Mouse (Mus musculus): ENCODE results near the gene Dnah11. TPM values are rescaled to one million over a fixed set of nuclear protein-coding genes. Genes with fewer than 3 reads are reported as not detected.

The Dnah11 gene
- polyA plus RNA-seq, 1 experiment from 2014 or later = 0.34 TPM

DNA sequence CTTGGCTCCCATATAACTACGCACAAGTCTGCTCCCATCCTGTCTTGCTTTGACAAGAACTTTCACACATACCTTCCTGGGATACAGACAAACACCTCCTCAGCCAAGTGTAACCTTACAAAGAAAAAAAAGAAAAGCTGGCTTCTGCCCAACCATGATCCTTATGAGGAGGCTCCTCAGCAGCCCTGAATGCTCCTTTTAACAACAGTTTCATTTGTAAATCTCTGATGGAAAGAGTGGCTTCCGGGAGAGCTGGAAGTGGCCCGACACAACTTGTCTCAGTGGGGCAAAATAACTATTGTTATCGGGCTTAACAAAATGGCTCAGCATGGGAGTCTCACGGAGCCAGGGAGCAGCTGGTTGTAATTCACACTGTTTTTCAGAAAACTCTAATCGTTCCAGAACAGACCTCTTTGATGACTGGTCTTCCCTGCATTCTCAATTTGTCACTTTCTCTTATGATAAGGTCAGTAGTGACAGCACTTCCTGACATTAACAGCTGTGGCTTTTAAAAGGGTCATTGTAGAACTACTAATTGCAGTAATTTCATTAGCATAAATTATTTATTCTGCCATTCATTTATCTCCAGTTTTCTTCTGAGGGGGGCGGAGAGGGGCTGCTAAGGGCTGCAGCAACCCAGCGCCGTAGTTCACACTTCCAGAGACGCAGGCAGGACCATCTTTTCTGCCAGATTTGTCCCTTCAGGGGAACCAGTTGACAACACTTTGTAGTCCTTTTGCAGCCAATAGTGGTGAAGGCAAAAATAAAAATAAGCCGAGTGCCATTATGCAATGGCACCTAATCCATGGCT lies 209.6 kb downstream of the Dnah11 start:
- WGBS = 6% methylated on average over 11 of the region's 11 CpGs
- H3K27ac ChIP-seq (ENCODE audit: low read depth) = no peak overlapping the region
- DNase-seq = peak; percentile 39

GRCm38 (mm10) chr12:117980315-117980714 lies 218.5 kb downstream of the Dnah11 start:
- ATAC-seq (ENCODE audit: insufficient read depth) = no peak
- Histone ChIP-seq H3K36me3 (ENCODE audit: insufficient read depth) (no peaks in the 10 kb centered on the region), H3K4me3 (ENCODE audit: low read depth, low read length) (no peak overlapping the region), H3K4me1 (ENCODE audit: insufficient read depth) (no peaks in the 10 kb centered on the region), H3K9me3 (ENCODE audit: low read depth, low read length) (no peaks in the 10 kb centered on the region), H3K9ac (no peak overlapping the region), H3K4me2 (no peak overlapping the region), H3K27me3 (ENCODE audit: insufficient read depth, low read length) (no peaks in the 10 kb centered on the region), H3K27ac (ENCODE audit: low read depth) (no peak overlapping the region)
- 56% methylated on average over 3 of the region's 3 CpGs for WGBS
- no peak for DNase-seq
- no peak for TF ChIP-seq CTCF (IDR thresholded peaks at IDR 0.05; ENCODE audit: low read depth)

More for the DNA sequence above, 209.6 kb downstream of the Dnah11 start:
- Histone ChIP-seq H3K4me2 (peak overlapping the region; percentile 50), H3K27me3 (ENCODE audit: insufficient read depth, low read length) (no peaks in the 10 kb centered on the region), H3K36me3 (ENCODE audit: insufficient read depth) (no peaks in the 10 kb centered on the region), H3K9me3 (ENCODE audit: low read depth, low read length) (no peaks in the 10 kb centered on the region), H3K9ac (no peak overlapping the region; the same call in 1 of the 2 replicates), H3K4me1 (ENCODE audit: insufficient read depth) (no peaks in the 10 kb centered on the region), H3K4me3 (ENCODE audit: low read depth, low read length) (0 out of 2 replicates have a peak overlapping the region, but pooled peaks have one; percentile 8)
- no peak for ATAC-seq (ENCODE audit: insufficient read depth)
- no peak for TF ChIP-seq CTCF (IDR thresholded peaks at IDR 0.05; ENCODE audit: low read depth)

GRCm38 (mm10) chr12:117973712-117974111 lies 225.1 kb downstream of the Dnah11 start:
- H3K27me3 ChIP-seq (ENCODE audit: insufficient read depth, low read length) = no peaks in the 10 kb centered on the region
- H3K9me3 ChIP-seq (ENCODE audit: low read depth, low read length) = no peaks in the 10 kb centered on the region
- no peak overlapping the region for H3K4me2 ChIP-seq
- DNase-seq (no peak), ATAC-seq (ENCODE audit: insufficient read depth) (no peak)
- no peak overlapping the region for H3K9ac ChIP-seq
- no peak overlapping the region for H3K27ac ChIP-seq (ENCODE audit: low read depth)
- no peak for TF ChIP-seq CTCF (IDR thresholded peaks at IDR 0.05; ENCODE audit: low read depth)
- no peaks in the 10 kb centered on the region for H3K4me1 ChIP-seq (ENCODE audit: insufficient read depth)
- H3K36me3 ChIP-seq (ENCODE audit: insufficient read depth) = no peaks in the 10 kb centered on the region
- H3K4me3 ChIP-seq (ENCODE audit: low read depth, low read length) = no peak overlapping the region

- ATAC-seq (ENCODE audit: insufficient read depth) (no peak), DNase-seq (no peak)
- no peaks in the 10 kb centered on the region for H3K27me3 ChIP-seq (ENCODE audit: insufficient read depth, low read length)
- 73% methylated on average over 2 of the region's 2 CpGs for WGBS
- TF ChIP-seq CTCF (IDR thresholded peaks at IDR 0.05; ENCODE audit: low read depth) = no peak
- no peaks in the 10 kb centered on the region for H3K36me3 ChIP-seq (ENCODE audit: insufficient read depth)
- H3K9ac ChIP-seq = no peak overlapping the region
- no peak overlapping the region for H3K4me3 ChIP-seq (ENCODE audit: low read depth, low read length)
- no peak overlapping the region for H3K4me2 ChIP-seq
- no peaks in the 10 kb centered on the region for H3K9me3 ChIP-seq (ENCODE audit: low read depth, low read length)
- H3K27ac ChIP-seq (ENCODE audit: low read depth) = no peak overlapping the region
- no peaks in the 10 kb centered on the region for H3K4me1 ChIP-seq (ENCODE audit: insufficient read depth)
Measured at GRCm38 (mm10) chr12:117962698-117963097, 236.1 kb downstream of the Dnah11 start.

GRCm38 (mm10) chr12:117959213-117959612 lies 239.6 kb downstream of the Dnah11 start:
- H3K4me2 ChIP-seq = no peak overlapping the region
- no peak for TF ChIP-seq CTCF (IDR thresholded peaks at IDR 0.05; ENCODE audit: low read depth)
- no peaks in the 10 kb centered on the region for H3K36me3 ChIP-seq (ENCODE audit: insufficient read depth)
- no peak overlapping the region for H3K4me3 ChIP-seq (ENCODE audit: low read depth, low read length)
- H3K9me3 ChIP-seq (ENCODE audit: low read depth, low read length) = no peaks in the 10 kb centered on the region
- H3K27me3 ChIP-seq (ENCODE audit: insufficient read depth, low read length) = no peaks in the 10 kb centered on the region
- H3K4me1 ChIP-seq (ENCODE audit: insufficient read depth) = no peaks in the 10 kb centered on the region
- no peak overlapping the region for H3K27ac ChIP-seq (ENCODE audit: low read depth)
- DNase-seq (no peak), ATAC-seq (ENCODE audit: insufficient read depth) (no peak)
- no peak overlapping the region for H3K9ac ChIP-seq

GRCm38 (mm10) chr12:117946823-117947704 lies 251.8 kb downstream of the Dnah11 start:
- no peaks in the 10 kb centered on the region for H3K4me1 ChIP-seq (ENCODE audit: insufficient read depth)
- H3K4me2 ChIP-seq = no peak overlapping the region
- H3K4me3 ChIP-seq (ENCODE audit: low read depth, low read length) = no peak overlapping the region
- H3K27me3 ChIP-seq (ENCODE audit: insufficient read depth, low read length) = no peaks in the 10 kb centered on the region
- 50% methylated on average over 5 of the region's 5 CpGs for WGBS
- no peak overlapping the region for H3K27ac ChIP-seq (ENCODE audit: low read depth)
- DNase-seq (no peak), ATAC-seq (ENCODE audit: insufficient read depth) (peak; percentile 31; the same call in 1 of the 2 replicates)
- no peak overlapping the region for H3K9ac ChIP-seq
- TF ChIP-seq CTCF (IDR thresholded peaks at IDR 0.05; ENCODE audit: low read depth) = no peak
- no peaks in the 10 kb centered on the region for H3K9me3 ChIP-seq (ENCODE audit: low read depth, low read length)
- H3K36me3 ChIP-seq (ENCODE audit: insufficient read depth) = no peaks in the 10 kb centered on the region

GRCm38 (mm10) chr12:117941947-117942346 lies 256.9 kb downstream of the Dnah11 start:
- Histone ChIP-seq H3K4me3 (ENCODE audit: low read depth, low read length) (no peak overlapping the region), H3K4me1 (ENCODE audit: insufficient read depth) (no peaks in the 10 kb centered on the region), H3K4me2 (no peak overlapping the region), H3K36me3 (ENCODE audit: insufficient read depth) (no peaks in the 10 kb centered on the region), H3K9me3 (ENCODE audit: low read depth, low read length) (no peaks in the 10 kb centered on the region), H3K27me3 (ENCODE audit: insufficient read depth, low read length) (no peaks in the 10 kb centered on the region), H3K27ac (ENCODE audit: low read depth) (no peak overlapping the region), H3K9ac (no peak overlapping the region)
- no peak for TF ChIP-seq CTCF (IDR thresholded peaks at IDR 0.05; ENCODE audit: low read depth)
- ATAC-seq (ENCODE audit: insufficient read depth) (no peak; the same call in 1 of the 2 replicates), DNase-seq (peak; percentile 35)
- WGBS = 48% methylated on average over 7 of the region's 7 CpGs

Measured in lung, embryonic 14.5 days (tissue).